Mouse (Mus musculus): ENCODE results near the gene Gm20388.

- TF ChIP-seq TAL1 (IDR thresholded peaks at IDR 0.05; ENCODE audit: low read length) (no peak), GATA1 (IDR thresholded peaks at IDR 0.05; ENCODE audit: low read length) (no peak)
Measured at GRCm38 (mm10) chr8:121395316-121395715, 1484.7 kb downstream of the Gm20388 start.

Measured in erythroblast, embryonic 14.5 days (primary cell).